Mouse (Mus musculus) CD4-positive, CD25-positive, alpha-beta regulatory T cell, adult 4 months (primary cell): ENCODE results near the gene Uvssa. TPM values are rescaled to one million over a fixed set of nuclear protein-coding genes. Genes with fewer than 3 reads are reported as not detected.
"Not testable (repeated sequence)": the region's sequence is repeated elsewhere in the genome, so short reads cannot be mapped to it uniquely, and the experiment has no call there.

ENCODE experiments used
- ATAC-seq: one replicate; pipeline ENCODE4 v1.8.0; 2017
- polyA plus RNA-seq, 2 experiments: library from polyadenylated mRNA; unstranded; fragments of 100-300 nt; shearing (Covaris generic); gene quantifications; one replicate each; pipeline ENCODE4 v1.2.1; 2017

The Uvssa gene
- polyA plus RNA-seq = 10 to 100 TPM; 24.0 to 27.5 TPM

- ATAC-seq = peak; percentile 96
Measured at GRCm38 (mm10) chr5:33378302-33378854, at the start of gene Uvssa. Gene Uvssa (plus strand): TSS chr5:33378549.

GRCm38 (mm10) chr5:33334381-33335272 is 43.7 kb upstream of the Uvssa start:
- ATAC-seq = no peak

GRCm38 (mm10) chr5:33335273-33335976 is 42.9 kb upstream of the Uvssa start, which contains the start of gene Maea:
Gene Maea (plus strand): TSS chr5:33335509.
- ATAC-seq = peak; percentile 99

- peak; percentile 3 for ATAC-seq
Measured at GRCm38 (mm10) chr5:33335977-33336360, 42.4 kb upstream of the Uvssa start.

GRCm38 (mm10) chr5:33337206-33337605 is 41.1 kb upstream of the Uvssa start:
- ATAC-seq = no peak

GRCm38 (mm10) chr5:33341165-33341564 is 37.2 kb upstream of the Uvssa start:
- ATAC-seq = no peak

GRCm38 (mm10) chr5:33342248-33342647 is 36.1 kb upstream of the Uvssa start:
- not testable (repeated sequence) for ATAC-seq

GRCm38 (mm10) chr5:33342821-33343220 is 35.5 kb upstream of the Uvssa start:
- ATAC-seq = no peak

GRCm38 (mm10) chr5:33343571-33343970 is 34.8 kb upstream of the Uvssa start:
- ATAC-seq = no peak

GRCm38 (mm10) chr5:33344070-33344469 is 34.3 kb upstream of the Uvssa start:
- no peak for ATAC-seq

GRCm38 (mm10) chr5:33347620-33348019 is 30.7 kb upstream of the Uvssa start:
- no peak for ATAC-seq

GRCm38 (mm10) chr5:33349205-33349604 is 29.1 kb upstream of the Uvssa start:
- no peak for ATAC-seq

GRCm38 (mm10) chr5:33349706-33350105 is 28.6 kb upstream of the Uvssa start:
- no peak for ATAC-seq

- no peak for ATAC-seq
Measured at GRCm38 (mm10) chr5:33351556-33352272, 26.6 kb upstream of the Uvssa start.

GRCm38 (mm10) chr5:33352273-33352645 is 26.1 kb upstream of the Uvssa start:
- no peak for ATAC-seq

- ATAC-seq = no peak
Measured at GRCm38 (mm10) chr5:33353011-33353410, 25.3 kb upstream of the Uvssa start.

- ATAC-seq = no peak
Measured at GRCm38 (mm10) chr5:33357494-33357893, 20.9 kb upstream of the Uvssa start.

GRCm38 (mm10) chr5:33358467-33358866 is 19.9 kb upstream of the Uvssa start:
- ATAC-seq = no peak

- no peak for ATAC-seq
Measured at GRCm38 (mm10) chr5:33363263-33363662, 15.1 kb upstream of the Uvssa start.

GRCm38 (mm10) chr5:33368651-33369050 is 9.7 kb upstream of the Uvssa start:
- no peak for ATAC-seq

GRCm38 (mm10) chr5:33371137-33371536 is 7.2 kb upstream of the Uvssa start:
- no peak for ATAC-seq

GRCm38 (mm10) chr5:33371668-33372067 is 6.7 kb upstream of the Uvssa start:
- no peak for ATAC-seq
